Mouse (Mus musculus): ENCODE measurements around the gene Morc4.

- TF ChIP-seq CTCF (IDR thresholded peaks at IDR 0.05; ENCODE audit: extremely low read depth, insufficient read depth, insufficient read length, insufficient replicate concordance) = no peak
- no peak for TF ChIP-seq POLR2A (IDR thresholded peaks at IDR 0.05; ENCODE audit: low read depth, low read length)
Measured at GRCm38 (mm10) chrX:139778886-139779285, 92.6 kb downstream of the Morc4 start.

Data from spleen, adult 2 months (tissue).